Mouse (Mus musculus): ENCODE data around the gene Clasrp. TPM values are rescaled to one million over a fixed set of nuclear protein-coding genes. Genes with fewer than 3 reads are reported as not detected.
A peak's percentile ranks its signal among the peaks of the same experiment; 100 is the strongest.

Clasrp gene
- polyA plus RNA-seq (2015; fragmentation: Nextera tagmentation; extraction: Ambion mirVana), result 54.0 and 55.7 TPM in 2 replicates

DNA sequence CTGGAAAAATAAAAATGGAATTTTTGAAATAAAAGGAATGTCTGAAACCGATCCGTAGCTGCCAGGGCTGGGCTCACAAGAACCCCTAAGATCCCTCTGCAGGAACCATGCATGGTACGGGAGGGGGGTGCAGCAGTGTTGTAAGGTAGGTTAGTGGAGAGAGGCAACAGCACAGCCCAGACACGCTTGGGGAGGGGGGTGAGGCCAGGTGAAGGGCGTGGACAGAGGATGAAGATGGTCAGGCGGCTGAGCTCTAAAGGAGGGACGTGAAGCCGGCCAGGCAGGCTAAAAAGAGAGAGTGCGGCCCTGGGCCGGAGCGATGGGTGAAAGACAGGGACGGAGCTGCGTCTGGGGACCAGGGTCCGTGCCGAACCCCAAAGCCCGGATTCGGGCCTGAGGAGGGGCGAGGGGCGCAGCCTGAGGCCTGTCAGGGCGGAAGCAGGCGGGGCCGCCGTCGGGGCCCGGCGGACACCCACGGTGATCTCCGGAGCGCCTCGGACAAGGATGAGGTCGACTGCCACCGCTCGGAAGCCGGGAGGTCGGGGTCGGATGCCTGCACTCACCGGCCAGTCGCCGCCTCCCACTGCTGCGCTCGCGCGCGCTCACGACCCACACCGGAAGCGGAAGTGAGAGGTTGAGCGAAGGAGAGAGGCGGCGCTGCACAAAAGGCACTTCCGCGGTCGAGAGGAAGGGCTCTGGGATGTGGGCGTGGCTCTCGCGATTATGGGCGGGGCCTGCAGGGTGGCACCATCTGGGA, at the start of gene Clasrp:
Gene Clasrp, minus strand, starts transcription at position 638 of the 757 bp plus-strand sequence.
- peak within 1 kb of the TSS; percentile 37; the same call in 1 of the 2 replicates for H3K27ac ChIP-seq
- H3K4me2 ChIP-seq, result peak within 1 kb of the TSS; percentile 88
- WGBS, result 1% methylated on average over 50 of the region's 57 CpGs
- peak; percentile 95 for ATAC-seq
- H3K9me3 ChIP-seq (replicated peaks), result no peaks in the 10 kb centered on the region
- H3K36me3 ChIP-seq (ENCODE audit: poor library complexity, severe bottlenecking), result peaks cover 38% of the 10 kb centered on the region
- peak within 1 kb of the TSS; percentile 90 for H3K9ac ChIP-seq
- peak within 1 kb of the TSS; percentile 87 for H3K4me3 ChIP-seq
- peaks cover 32% of the 10 kb centered on the region for H3K4me1 ChIP-seq
- H3K27me3 ChIP-seq, result no peaks in the 10 kb centered on the region

DNA sequence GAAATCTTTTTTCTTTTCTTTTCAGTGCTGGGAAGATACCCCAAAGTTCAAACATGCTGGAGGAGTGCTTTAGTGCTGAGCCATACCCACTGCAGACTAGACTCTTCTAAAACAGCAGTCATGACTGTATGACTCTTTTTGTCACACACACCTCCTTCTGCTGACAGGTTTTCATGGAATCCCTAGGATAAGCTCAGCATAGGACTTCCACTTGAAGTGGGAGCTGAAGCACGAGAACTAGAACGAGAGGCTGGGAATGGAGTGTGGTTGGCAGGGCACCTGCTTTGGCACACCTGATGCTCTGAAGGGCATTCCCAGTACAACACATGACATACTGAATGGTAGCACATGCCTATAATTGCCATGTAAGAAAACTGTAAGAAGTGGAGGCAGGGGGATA, 48.3 kb upstream of the Clasrp start:
- Histone ChIP-seq H3K4me1 (no peaks in the 10 kb centered on the region), H3K4me3 (no peak overlapping the region), H3K9me3 (replicated peaks) (no peaks in the 10 kb centered on the region), H3K36me3 (ENCODE audit: poor library complexity, severe bottlenecking) (peaks cover 78% of the 10 kb centered on the region), H3K9ac (no peak overlapping the region), H3K27me3 (no peaks in the 10 kb centered on the region), H3K27ac (no peak overlapping the region), H3K4me2 (no peak overlapping the region)
- 96% methylated on average over 2 of the region's 2 CpGs for WGBS
- no peak for ATAC-seq

DNA sequence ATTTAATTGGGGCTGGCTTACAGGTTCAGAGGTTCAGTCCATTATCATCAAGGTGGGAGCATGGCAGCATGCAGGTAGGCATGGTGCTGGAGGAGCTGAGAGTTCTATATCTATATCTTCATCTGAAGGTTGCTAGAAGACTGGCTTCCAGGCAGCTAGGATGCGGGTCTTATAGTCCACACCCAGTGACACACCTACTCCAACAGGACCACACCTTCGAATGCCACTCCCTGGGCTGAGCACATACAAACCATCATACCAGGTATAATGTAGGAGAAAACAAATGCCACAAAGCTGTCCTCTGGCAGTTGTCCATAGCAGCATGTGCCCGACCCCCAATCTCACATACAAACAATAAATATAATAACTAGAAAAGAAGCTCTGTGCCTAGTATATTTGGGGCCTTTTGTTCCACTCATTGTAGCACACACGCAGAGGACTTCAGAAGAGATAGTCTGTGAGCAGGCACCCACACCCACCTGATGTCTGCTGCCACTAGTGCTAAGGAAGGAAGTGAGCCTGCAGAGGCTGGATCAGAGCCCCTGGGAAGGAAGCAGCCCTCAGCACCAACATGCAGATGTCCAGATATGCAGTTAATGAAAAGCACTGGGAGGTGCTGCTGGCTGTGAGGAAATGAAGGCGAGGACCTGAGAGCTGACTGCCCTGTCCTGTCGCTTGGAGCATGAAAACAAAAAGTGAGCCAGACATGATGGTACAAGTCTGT, 46.9 kb upstream of the Clasrp start:
- Histone ChIP-seq H3K4me2 (no peak overlapping the region), H3K36me3 (ENCODE audit: poor library complexity, severe bottlenecking) (peaks cover 88% of the 10 kb centered on the region), H3K9ac (no peak overlapping the region), H3K27me3 (no peaks in the 10 kb centered on the region), H3K27ac (no peak overlapping the region), H3K9me3 (replicated peaks) (no peaks in the 10 kb centered on the region), H3K4me1 (no peaks in the 10 kb centered on the region), H3K4me3 (no peak overlapping the region)
- 94% methylated on average over 6 of the region's 6 CpGs for WGBS
- ATAC-seq, result no peak

DNA sequence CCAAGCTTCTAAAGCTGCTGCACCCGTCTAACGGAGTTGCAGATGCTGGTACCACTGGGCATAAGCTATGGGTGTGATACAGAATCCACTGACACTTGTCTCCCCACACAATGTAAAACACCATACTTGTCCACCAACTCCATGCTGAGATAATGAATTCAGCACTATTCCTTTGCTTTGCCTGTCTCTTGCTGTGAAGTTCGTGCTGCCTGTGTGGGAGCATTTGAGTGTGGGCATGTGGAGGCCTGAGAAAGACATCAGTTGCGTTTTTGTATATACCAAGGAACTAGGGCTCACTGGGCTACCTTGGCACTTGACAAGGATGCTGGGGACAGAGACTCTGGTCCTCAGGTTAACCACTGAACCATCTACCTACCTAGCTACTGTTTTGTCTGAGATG, 36.9 kb upstream of the Clasrp start:
- Histone ChIP-seq H3K4me3 (no peak overlapping the region), H3K27me3 (no peaks in the 10 kb centered on the region), H3K27ac (no peak overlapping the region), H3K4me2 (no peak overlapping the region), H3K9ac (no peak overlapping the region), H3K36me3 (ENCODE audit: poor library complexity, severe bottlenecking) (peaks cover 100% of the 10 kb centered on the region), H3K4me1 (no peaks in the 10 kb centered on the region), H3K9me3 (replicated peaks) (no peaks in the 10 kb centered on the region)
- 96% methylated on average over 4 of the region's 4 CpGs for WGBS
- no peak for ATAC-seq

DNA sequence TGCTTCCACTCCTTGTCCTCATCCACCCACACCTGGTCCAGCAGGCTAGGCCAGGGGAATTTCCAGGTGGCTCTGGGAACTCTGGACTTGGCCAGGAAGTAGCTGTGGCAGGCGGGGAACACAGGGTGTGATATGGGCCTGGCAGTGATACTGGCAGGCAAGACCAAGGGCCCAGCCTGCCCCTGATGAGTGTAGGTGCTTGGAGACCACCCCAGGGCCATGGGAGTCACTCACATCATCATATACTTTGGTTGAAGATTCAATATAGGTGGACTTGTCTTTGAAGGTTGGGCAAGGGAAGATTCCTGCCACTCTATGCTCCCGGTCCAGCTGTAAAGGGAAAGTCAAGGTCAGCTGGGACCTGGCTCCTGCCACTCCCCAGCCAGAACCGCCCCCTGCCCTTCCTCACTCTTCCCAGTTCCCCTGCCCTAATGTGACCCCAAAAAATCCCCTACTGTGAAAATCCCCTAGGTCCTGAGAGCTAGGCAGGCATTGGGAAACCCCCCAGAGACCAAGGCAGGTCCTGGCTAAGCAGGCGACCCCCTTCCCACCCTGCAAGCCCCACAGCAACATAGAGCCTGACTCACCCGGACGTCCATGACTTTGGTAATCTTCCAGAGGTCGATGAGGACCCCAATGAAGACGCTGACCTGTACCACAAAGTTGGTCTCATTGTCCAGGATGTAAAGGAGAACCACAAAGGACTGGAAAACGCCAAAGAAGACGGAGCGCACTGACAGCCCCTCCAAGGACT, 31.0 kb upstream of the Clasrp start:
- Histone ChIP-seq H3K27me3 (no peaks in the 10 kb centered on the region), H3K9ac (no peak overlapping the region), H3K4me3 (no peak overlapping the region), H3K27ac (no peak overlapping the region), H3K36me3 (ENCODE audit: poor library complexity, severe bottlenecking) (peaks cover 86% of the 10 kb centered on the region), H3K4me1 (no peaks in the 10 kb centered on the region), H3K4me2 (no peak overlapping the region), H3K9me3 (replicated peaks) (no peaks in the 10 kb centered on the region)
- no peak for ATAC-seq
- 90% methylated on average over 11 of the region's 11 CpGs for WGBS

DNA sequence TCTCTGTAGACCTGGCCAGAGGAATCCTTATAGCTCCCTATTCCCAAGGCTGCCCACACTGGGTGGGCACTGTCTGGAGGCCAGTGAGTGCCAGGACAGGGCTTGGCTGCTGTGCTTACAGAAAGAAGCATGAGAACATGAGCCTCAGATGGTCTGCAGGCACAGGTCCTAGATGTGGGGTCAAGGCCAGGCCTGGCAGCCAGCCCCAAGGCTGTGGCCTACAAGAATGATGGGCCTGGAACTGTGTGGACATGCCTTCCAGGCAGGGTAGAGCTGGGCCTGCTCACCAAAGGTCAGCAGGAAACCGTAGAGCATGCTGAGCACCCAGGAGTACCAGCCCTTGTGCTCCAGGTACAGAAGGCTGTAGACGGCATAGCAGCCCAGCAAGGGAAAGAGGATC, 30.3 kb upstream of the Clasrp start:
- no peak overlapping the region for H3K9ac ChIP-seq
- 91% methylated on average over 2 of the region's 2 CpGs for WGBS
- peaks cover 79% of the 10 kb centered on the region for H3K36me3 ChIP-seq (ENCODE audit: poor library complexity, severe bottlenecking)
- peaks cover 5% of the 10 kb centered on the region for H3K4me1 ChIP-seq
- no peak overlapping the region for H3K4me3 ChIP-seq
- H3K9me3 ChIP-seq (replicated peaks), result no peaks in the 10 kb centered on the region
- no peaks in the 10 kb centered on the region for H3K27me3 ChIP-seq
- H3K4me2 ChIP-seq, result no peak overlapping the region
- H3K27ac ChIP-seq, result no peak overlapping the region
- no peak for ATAC-seq

DNA sequence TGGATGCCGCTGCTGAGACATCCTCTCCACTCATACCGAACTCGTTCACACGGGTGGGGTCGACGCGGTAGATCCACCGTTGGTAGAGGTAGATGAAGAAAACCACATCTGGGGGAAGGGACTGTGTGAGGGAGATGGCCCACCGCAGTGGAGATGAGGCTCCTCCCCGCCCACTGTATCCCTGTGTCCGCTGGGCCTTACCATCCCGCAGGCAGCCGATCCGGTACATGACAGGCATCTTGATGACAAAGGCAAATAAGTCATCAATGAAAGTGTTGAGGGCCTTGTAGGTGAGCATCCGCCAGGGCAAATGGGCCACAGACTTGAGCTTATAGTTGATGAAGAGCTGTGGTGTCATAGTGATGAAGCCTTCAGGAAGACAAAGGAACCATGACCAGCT, 29.6 kb upstream of the Clasrp start:
- no peak overlapping the region for H3K9ac ChIP-seq
- peaks cover 72% of the 10 kb centered on the region for H3K36me3 ChIP-seq (ENCODE audit: poor library complexity, severe bottlenecking)
- peaks cover 6% of the 10 kb centered on the region for H3K4me1 ChIP-seq
- H3K27ac ChIP-seq, result no peak overlapping the region
- no peak for ATAC-seq
- H3K4me2 ChIP-seq, result no peak overlapping the region
- H3K9me3 ChIP-seq (replicated peaks), result no peaks in the 10 kb centered on the region
- WGBS, result 94% methylated on average over 15 of the region's 15 CpGs
- no peak overlapping the region for H3K4me3 ChIP-seq
- no peaks in the 10 kb centered on the region for H3K27me3 ChIP-seq

DNA sequence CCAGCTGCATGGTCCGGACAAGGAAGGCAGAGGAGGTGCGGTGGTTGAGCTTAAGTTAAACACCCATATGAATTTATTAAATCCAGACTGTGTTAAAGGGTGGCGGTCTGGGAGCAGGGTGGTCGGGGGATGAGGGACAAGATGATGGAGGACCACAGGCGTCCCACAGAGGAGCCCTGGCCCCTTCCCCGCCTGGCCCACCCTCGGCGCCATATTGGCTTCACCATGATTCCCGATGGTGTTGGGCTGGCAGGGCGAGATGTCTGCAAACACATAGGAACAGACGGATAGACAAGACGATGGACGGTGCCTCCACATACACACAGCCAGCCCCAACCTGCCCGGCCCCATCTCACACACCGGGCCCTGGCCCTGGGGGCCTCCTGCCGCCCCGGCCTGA, 28.9 kb upstream of the Clasrp start:
- Histone ChIP-seq H3K9ac (no peak overlapping the region), H3K4me2 (no peak overlapping the region), H3K4me3 (no peak overlapping the region), H3K36me3 (ENCODE audit: poor library complexity, severe bottlenecking) (peaks cover 65% of the 10 kb centered on the region), H3K27ac (no peak overlapping the region), H3K27me3 (no peaks in the 10 kb centered on the region), H3K9me3 (replicated peaks) (no peaks in the 10 kb centered on the region), H3K4me1 (peaks cover 9% of the 10 kb centered on the region)
- ATAC-seq, result no peak
- WGBS, result 93% methylated on average over 17 of the region's 17 CpGs

DNA sequence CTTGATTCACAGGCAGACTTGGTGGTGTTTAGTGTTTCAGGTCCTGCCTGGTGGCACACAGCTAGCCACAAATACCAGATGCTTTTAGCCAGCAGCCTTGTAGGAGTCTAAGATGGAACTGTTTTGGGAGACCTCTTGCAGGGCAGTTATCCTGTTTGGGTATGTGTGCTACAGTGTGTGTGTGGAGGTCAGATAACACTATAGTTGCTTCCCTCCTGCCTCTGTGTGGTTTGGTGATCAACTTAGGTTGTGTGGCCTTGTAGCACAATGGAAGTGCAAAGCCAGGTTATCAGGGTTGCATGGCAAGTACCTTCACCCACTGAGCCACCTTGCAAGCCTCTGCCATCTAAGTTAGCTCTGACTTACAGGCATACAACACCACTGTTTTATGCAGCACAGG, 28.4 kb upstream of the Clasrp start:
- H3K9ac ChIP-seq, result no peak overlapping the region
- H3K4me3 ChIP-seq, result no peak overlapping the region
- peaks cover 60% of the 10 kb centered on the region for H3K36me3 ChIP-seq (ENCODE audit: poor library complexity, severe bottlenecking)
- ATAC-seq, result no peak
- no peaks in the 10 kb centered on the region for H3K27me3 ChIP-seq
- no peak overlapping the region for H3K4me2 ChIP-seq
- H3K27ac ChIP-seq, result no peak overlapping the region
- H3K4me1 ChIP-seq, result peaks cover 11% of the 10 kb centered on the region
- no peaks in the 10 kb centered on the region for H3K9me3 ChIP-seq (replicated peaks)

DNA sequence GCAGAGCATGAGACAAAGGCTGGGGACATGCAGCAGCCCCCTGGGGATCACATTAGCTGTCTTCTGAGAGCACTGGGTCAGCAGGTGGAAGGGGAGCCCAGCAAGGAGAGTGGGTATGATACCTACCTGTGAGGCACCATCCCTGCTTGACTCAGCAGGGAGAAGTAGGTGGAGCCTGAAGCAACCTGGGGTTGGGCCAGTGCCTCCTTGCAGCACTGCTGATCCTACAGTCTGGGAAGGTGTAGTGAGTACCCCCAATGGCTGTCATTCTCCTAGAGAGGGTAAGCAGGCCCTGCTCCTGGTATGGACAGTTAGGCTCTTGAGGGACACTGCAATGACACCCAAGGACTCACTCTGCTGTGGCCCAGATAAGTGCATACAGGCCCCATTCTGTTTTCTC, 28.0 kb upstream of the Clasrp start:
- Histone ChIP-seq H3K4me1 (peaks cover 11% of the 10 kb centered on the region), H3K27ac (no peak overlapping the region), H3K9me3 (replicated peaks) (no peaks in the 10 kb centered on the region), H3K4me3 (no peak overlapping the region), H3K9ac (no peak overlapping the region), H3K36me3 (ENCODE audit: poor library complexity, severe bottlenecking) (peaks cover 56% of the 10 kb centered on the region), H3K4me2 (no peak overlapping the region), H3K27me3 (no peaks in the 10 kb centered on the region)
- no peak for ATAC-seq

DNA sequence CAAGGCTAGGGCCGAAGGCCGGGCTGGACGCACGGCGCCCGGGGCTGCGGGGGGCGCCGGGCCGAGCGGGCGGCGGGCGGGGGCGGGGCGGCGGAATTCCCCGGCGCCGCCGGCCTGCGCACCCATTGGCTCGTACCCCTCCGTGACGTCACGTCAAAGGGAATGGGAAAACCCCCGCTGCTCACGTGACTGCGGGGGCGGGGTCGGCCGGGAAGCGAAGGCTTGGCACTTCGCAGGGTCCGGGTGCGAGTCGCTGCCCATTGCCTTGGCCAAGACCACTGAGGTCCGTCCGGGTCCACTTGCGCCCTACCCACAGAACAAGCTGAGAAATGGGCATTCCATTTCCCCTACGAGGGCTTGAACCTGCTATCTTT, 25.1 kb upstream of the Clasrp start, which contains the start of gene Relb:
Gene Relb, minus strand, starts transcription at position 78 of the 374 bp plus-strand sequence.
- WGBS, result 4% methylated on average over 22 of the region's 41 CpGs

More for the DNA sequence above, 25.1 kb upstream of the Clasrp start, which contains the start of gene Relb:
- H3K36me3 ChIP-seq (ENCODE audit: poor library complexity, severe bottlenecking), result peaks cover 27% of the 10 kb centered on the region
- H3K27me3 ChIP-seq, result 0 out of 2 replicates have a peak, but pooled peaks cover 3% of the 10 kb centered on the region
- H3K9me3 ChIP-seq (replicated peaks), result no peaks in the 10 kb centered on the region
- H3K4me1 ChIP-seq, result peaks cover 11% of the 10 kb centered on the region
- peak; percentile 77 for ATAC-seq
- peak within 1 kb of the TSS; percentile 70 for H3K27ac ChIP-seq
- peak within 1 kb of the TSS; percentile 92 for H3K4me2 ChIP-seq
- H3K9ac ChIP-seq, result peak within 1 kb of the TSS; percentile 61
- H3K4me3 ChIP-seq, result peak within 1 kb of the TSS; percentile 67
